In genomic region chr2:24473641-24474511, GRCm38 (mm10) we compare ENCODE assay signal across 10 mouse cellular contexts. TPM values are rescaled to one million over a fixed set of nuclear protein-coding genes. Genes with fewer than 3 reads are reported as not detected.
DNase-seq lines count a peak whose midpoint lies in the region; ATAC-seq and TF ChIP-seq lines count a peak whose summit lies in the region.
"Had no signal": no experiment of that assay in that cellular context is flagged by ENCODE, and none has a peak within 500 bp of the region (broad histone marks: within the 10 kb centered on the region; RNA-seq: fewer than 3 reads in every experiment).

No protein-coding gene starts in this region.

- no peak for TF ChIP-seq CTCF in thymus, adult 2 months (IDR thresholded peaks at IDR 0.05; ENCODE audit: borderline replicate concordance, control insufficient read depth, extremely low read depth, insufficient read depth, low read length, poor library complexity)

- H3K4me1 ChIP-seq in hindbrain, embryonic 15.5 days (replicated peaks) = peaks cover 18% of the 10 kb centered on the region
- H3K4me1 ChIP-seq in midbrain, embryonic 10.5 days = peaks cover 37% of the 10 kb centered on the region
- H3K4me1 ChIP-seq in thymus, adult 2 months (replicated peaks; ENCODE audit: control insufficient read depth, insufficient read depth, low read length) = no peaks in the 10 kb centered on the region

- ATAC-seq in hindbrain, embryonic 15.5 days (ENCODE audit: low FRiP score, low read depth) = peak; percentile 73

- peak overlapping the region; percentile 57 for H3K4me2 ChIP-seq in hindbrain, embryonic 15.5 days

- peak; percentile 17 to 21 for DNase-seq in cerebellum, postnatal 14 days
- DNase-seq in cerebellum, postnatal 4 days (ENCODE audit: low spot score in 2 of 2) = no peak
- DNase-seq in embryo, embryonic 10 days (ENCODE audit: low spot score) = peak; percentile 75
- DNase-seq in midbrain, embryonic 10.5 days (ENCODE audit: low spot score) = peak; percentile 69
- no peak for DNase-seq in adrenal gland, postnatal 14 days
- no peak for DNase-seq in thymus, adult 2 months
- no peak for DNase-seq in MN1 (ENCODE audit: low spot score)

- H3K27ac ChIP-seq in hindbrain, embryonic 15.5 days (replicated peaks) = peak overlapping the region; percentile 69
- H3K27ac ChIP-seq in midbrain, embryonic 10.5 days (replicated peaks) = peak overlapping the region; percentile 77
- no peak overlapping the region for H3K27ac ChIP-seq in thymus, adult 2 months (ENCODE audit: control insufficient read depth, insufficient read depth, low read length)

- 1% methylated on average over 56 of the region's 56 CpGs for WGBS in hindbrain, embryonic 15.5 days
- under 1% methylated on average over 56 of the region's 56 CpGs for WGBS in midbrain, embryonic 10.5 days
- WGBS in thymus, adult 2 months = 5% methylated on average over 56 of the region's 56 CpGs

- H3K27me3 ChIP-seq in hindbrain, embryonic 15.5 days = peaks cover 52% of the 10 kb centered on the region
- peaks cover 93% of the 10 kb centered on the region for H3K27me3 ChIP-seq in midbrain, embryonic 10.5 days (ENCODE audit: low read depth, poor library complexity, severe bottlenecking)
- H3K27me3 ChIP-seq in thymus, adult 2 months (ENCODE audit: control insufficient read depth, insufficient read depth, low read length) = peaks cover 19% of the 10 kb centered on the region

- TF ChIP-seq POLR2A in thymus, adult 2 months (IDR thresholded peaks at IDR 0.05; ENCODE audit: control insufficient read depth, extremely low read depth, insufficient read depth, low read length, poor library complexity) = no peak

- peak overlapping the region; percentile 42 for H3K9ac ChIP-seq in hindbrain, embryonic 15.5 days

- no peaks in the 10 kb centered on the region for H3K9me3 ChIP-seq in hindbrain, embryonic 15.5 days
- no peaks in the 10 kb centered on the region for H3K9me3 ChIP-seq in midbrain, embryonic 10.5 days (replicated peaks)

- no peaks in the 10 kb centered on the region for H3K36me3 ChIP-seq in hindbrain, embryonic 15.5 days
- H3K36me3 ChIP-seq in midbrain, embryonic 10.5 days = no peaks in the 10 kb centered on the region
- no peaks in the 10 kb centered on the region for H3K36me3 ChIP-seq in thymus, adult 2 months (ENCODE audit: control insufficient read depth, insufficient read depth, low read length)

- peak overlapping the region; percentile 36 for H3K4me3 ChIP-seq in hindbrain, embryonic 15.5 days
- H3K4me3 ChIP-seq in midbrain, embryonic 10.5 days = peak overlapping the region; percentile 60
- H3K4me3 ChIP-seq in thymus, adult 2 months (ENCODE audit: control insufficient read depth, insufficient read depth, low read length) = no peak overlapping the region
- H3K4me3 ChIP-seq: myocyte had no signal

RNA-seq across cellular contexts. Expression of gene Pax8, which starts 1.5 kb away (rescaled TPM):
- 18.2 and 23.4 TPM in 2 replicates for polyA plus RNA-seq in hindbrain, embryonic 15.5 days (2015; fragmentation: Nextera tagmentation; extraction: Ambion mirVana)
- polyA plus RNA-seq in midbrain, embryonic 10.5 days (2016; fragmentation: Nextera tagmentation; extraction: Ambion mirVana) = 6.8 and 7.2 TPM in 2 replicates
- total RNA-seq in adrenal gland, postnatal 14 days (2021) = not detected in 2 replicates
- polyA plus RNA-seq in thymus, adult 2 months (2012; rRNA removed) = 0.08 and 0.14 TPM in 2 replicates
- total RNA-seq: granulocyte monocyte progenitor cell, adult 5-6 weeks had no signal
- polyA plus RNA-seq: myocyte had no signal

Comparison
In these comparisons a context has a peak if more than half of its experiments do, and no peak if none do; other contexts are left out.
1. DNase-seq: peak in cerebellum, postnatal 14 days (2 of 2), embryo, embryonic 10 days (single experiment) and midbrain, embryonic 10.5 days (single experiment); none in cerebellum, postnatal 4 days (0 of 2), adrenal gland, postnatal 14 days (single experiment), thymus, adult 2 months (single experiment) and MN1 (single experiment).